Mouse (Mus musculus): ENCODE measurements around the gene Ldha. TPM values are rescaled to one million over a fixed set of nuclear protein-coding genes. Genes with fewer than 3 reads are reported as not detected.
"Not testable (repeated sequence)": the region's sequence is repeated elsewhere in the genome, so short reads cannot be mapped to it uniquely, and the experiment has no call there.

Gene Ldha
- polyA plus RNA-seq, 1 experiment, result 1,649 TPM

DNA sequence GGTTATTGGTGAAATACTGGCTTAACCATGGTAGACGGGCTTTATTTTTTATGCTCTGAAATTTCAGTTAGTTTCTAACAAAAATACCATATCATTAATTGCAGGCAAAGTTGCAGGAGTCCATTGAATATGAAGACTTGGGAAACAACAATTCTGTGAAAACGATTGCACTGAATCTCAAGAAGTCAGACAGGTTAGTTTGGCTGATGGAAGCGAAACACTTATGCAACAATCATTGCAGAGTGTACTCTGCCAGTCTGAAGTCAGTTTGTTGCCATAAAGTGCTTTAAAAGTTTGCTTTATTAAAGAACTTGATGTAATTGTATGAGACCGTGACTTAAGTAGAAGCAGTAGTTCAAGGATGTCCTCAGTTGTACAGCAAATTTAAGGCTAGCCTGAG is 27.3 kb upstream of the Ldha start:
- Histone ChIP-seq H3K36me3 (ENCODE audit: control insufficient read depth, insufficient read depth, low read length) (peaks cover 63% of the 10 kb centered on the region), H3K4me1 (ENCODE audit: control insufficient read depth, insufficient read depth, insufficient read length, low read length) (no peaks in the 10 kb centered on the region), H3K27me3 (ENCODE audit: control insufficient read depth, insufficient read depth, low read length) (no peaks in the 10 kb centered on the region), H3K4me3 (ENCODE audit: low read depth, low read length) (no peak overlapping the region), H3K27ac (ENCODE audit: insufficient read depth, low read depth, low read length) (no peak overlapping the region)
- no peak for TF ChIP-seq CTCF (IDR thresholded peaks at IDR 0.05; ENCODE audit: extremely low read depth, insufficient read length, insufficient replicate concordance, low read depth, low read length)
- TF ChIP-seq POLR2A (IDR thresholded peaks at IDR 0.05; ENCODE audit: low read depth, low read length), result no peak
- 91% methylated on average over 4 of the region's 4 CpGs for WGBS

DNA sequence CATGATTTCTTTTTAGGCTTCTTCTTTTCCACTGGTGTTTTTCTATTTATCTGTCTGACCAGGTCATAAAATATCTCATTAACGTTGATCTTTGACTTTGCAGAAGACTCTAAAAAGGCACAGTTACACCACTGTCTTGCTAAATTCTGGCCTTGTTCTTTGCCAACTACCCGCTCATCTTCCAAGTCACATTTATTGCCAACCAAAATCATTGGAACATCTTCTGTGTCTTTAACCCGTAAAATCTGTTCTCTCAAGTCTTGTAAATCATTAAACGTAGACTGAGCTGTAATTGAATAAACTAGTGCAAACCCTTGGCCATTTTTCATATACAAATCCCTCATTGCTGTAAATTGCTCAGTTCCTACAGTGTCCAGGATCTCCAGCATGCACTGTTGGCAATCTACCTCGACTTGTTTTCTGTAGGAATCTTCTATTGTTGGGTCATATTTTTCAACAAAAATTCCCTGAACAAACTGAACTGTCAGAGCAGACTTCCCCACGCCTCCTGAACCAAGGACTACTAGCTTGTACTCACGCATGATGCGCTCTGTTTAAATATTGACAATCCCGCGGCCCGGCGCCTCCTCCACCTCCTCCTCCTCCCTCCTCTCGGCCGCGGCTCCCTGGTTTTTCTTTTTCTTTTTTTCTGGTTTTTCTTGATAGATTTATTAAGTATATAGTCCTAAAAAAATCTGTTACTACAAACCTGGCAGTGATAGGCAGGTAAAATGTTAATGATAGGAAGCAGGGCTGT is 20.2 kb upstream of the Ldha start:
- H3K4me3 ChIP-seq (ENCODE audit: low read depth, low read length); H3K27ac ChIP-seq (ENCODE audit: insufficient read depth, low read depth, low read length); H3K27me3 ChIP-seq (ENCODE audit: control insufficient read depth, insufficient read depth, low read length); H3K4me1 ChIP-seq (ENCODE audit: control insufficient read depth, insufficient read depth, insufficient read length, low read length): not testable (repeated sequence)
- 63% methylated on average over 15 of the region's 15 CpGs for WGBS
- peaks cover 58% of the 10 kb centered on the region for H3K36me3 ChIP-seq (ENCODE audit: control insufficient read depth, insufficient read depth, low read length)

DNA sequence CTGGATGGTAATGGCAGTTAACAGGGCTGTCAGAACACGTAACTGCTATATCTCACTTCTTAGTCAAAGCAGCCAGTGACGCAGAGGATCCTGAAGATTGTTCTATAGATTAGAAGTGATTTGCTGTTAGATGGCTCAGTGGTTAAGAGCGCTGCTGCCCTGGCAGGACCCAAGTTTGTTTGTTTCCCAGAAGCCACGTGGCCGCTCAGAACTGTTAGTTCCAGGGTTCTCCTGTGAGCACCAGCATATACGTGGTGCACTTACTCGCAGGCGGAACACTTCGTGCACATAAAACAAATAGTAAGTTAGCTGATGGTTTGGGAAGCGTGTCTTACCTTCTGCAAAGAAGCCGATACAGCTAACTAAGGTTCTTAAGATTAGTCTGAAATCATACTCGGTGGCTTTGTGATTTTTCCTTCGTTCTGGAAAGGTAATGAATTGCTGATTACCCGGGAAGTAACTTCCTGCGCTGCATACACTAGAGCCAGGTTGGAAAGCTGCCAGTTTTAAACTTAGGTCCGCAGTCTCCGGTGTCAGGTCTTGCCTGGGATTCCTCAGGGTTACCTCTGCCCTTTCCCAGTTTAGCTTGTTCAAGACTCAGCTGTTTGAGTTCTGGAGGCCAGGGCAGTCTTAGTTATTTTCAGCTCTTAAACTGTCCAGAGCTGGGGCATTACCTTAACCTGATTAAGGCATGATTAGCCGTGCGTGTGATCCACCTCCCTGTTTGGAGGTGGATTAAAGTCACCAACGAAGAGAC is 14.1 kb upstream of the Ldha start:
- no peak for TF ChIP-seq POLR2A (IDR thresholded peaks at IDR 0.05; ENCODE audit: low read depth, low read length)
- TF ChIP-seq CTCF (IDR thresholded peaks at IDR 0.05; ENCODE audit: extremely low read depth, insufficient read length, insufficient replicate concordance, low read depth, low read length), result no peak
- Histone ChIP-seq H3K27me3 (ENCODE audit: control insufficient read depth, insufficient read depth, low read length) (no peaks in the 10 kb centered on the region), H3K36me3 (ENCODE audit: control insufficient read depth, insufficient read depth, low read length) (peaks cover 14% of the 10 kb centered on the region), H3K27ac (ENCODE audit: insufficient read depth, low read depth, low read length) (peak overlapping the region; percentile 58), H3K4me3 (ENCODE audit: low read depth, low read length) (no peak overlapping the region), H3K4me1 (ENCODE audit: control insufficient read depth, insufficient read depth, insufficient read length, low read length) (peaks cover 35% of the 10 kb centered on the region)
- WGBS, result 20% methylated on average over 20 of the region's 20 CpGs

DNA sequence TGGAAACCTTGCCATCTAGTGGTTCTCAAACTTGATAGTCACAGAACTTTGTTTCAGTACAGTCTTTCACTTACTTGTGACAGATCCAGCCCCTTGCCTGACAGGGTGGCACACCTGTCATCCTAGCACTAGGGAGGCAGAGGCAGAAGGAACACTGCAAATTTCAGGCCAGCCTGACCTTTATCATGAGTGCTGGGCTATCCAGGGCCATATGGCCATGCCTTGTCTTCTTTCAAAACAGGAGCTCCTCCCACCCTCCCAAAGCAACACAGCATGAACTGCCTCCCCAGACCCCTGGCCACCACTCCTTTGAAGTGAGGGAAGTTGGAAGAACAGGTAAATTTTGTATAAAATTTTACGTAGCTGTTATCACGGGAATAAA is 13.5 kb upstream of the Ldha start:
- H3K27ac ChIP-seq (ENCODE audit: insufficient read depth, low read depth, low read length), result peak overlapping the region; percentile 58; the same call in 1 of the 2 replicates
- H3K36me3 ChIP-seq (ENCODE audit: control insufficient read depth, insufficient read depth, low read length), result peaks cover 9% of the 10 kb centered on the region
- 83% methylated on average over 2 of the region's 2 CpGs for WGBS
- no peak overlapping the region for H3K4me3 ChIP-seq (ENCODE audit: low read depth, low read length)
- H3K27me3 ChIP-seq (ENCODE audit: control insufficient read depth, insufficient read depth, low read length), result no peaks in the 10 kb centered on the region
- peaks cover 39% of the 10 kb centered on the region for H3K4me1 ChIP-seq (ENCODE audit: control insufficient read depth, insufficient read depth, insufficient read length, low read length)
- TF ChIP-seq CTCF (IDR thresholded peaks at IDR 0.05; ENCODE audit: extremely low read depth, insufficient read length, insufficient replicate concordance, low read depth, low read length) (no peak), POLR2A (IDR thresholded peaks at IDR 0.05; ENCODE audit: low read depth, low read length) (no peak)

DNA sequence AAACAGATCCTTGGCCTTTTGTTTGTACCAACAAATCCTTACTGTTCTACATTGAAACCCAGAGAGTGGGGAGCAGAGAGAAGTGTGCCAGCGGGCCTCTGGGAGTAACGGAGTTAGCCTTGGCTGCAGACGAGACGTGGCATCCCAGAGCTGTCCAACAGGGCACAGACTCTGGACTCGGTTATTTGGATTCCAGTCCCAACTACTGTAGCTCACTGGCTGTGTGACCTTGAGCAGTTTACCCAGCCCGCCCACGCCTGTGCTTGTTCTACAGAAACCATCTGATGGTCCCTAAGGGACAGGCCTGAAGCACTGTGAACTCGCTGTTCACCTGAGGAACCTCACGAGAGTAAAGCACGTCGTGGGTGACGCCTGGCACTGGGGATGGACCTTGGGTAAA is 11.4 kb upstream of the Ldha start:
- Histone ChIP-seq H3K36me3 (ENCODE audit: control insufficient read depth, insufficient read depth, low read length) (no peaks in the 10 kb centered on the region), H3K4me3 (ENCODE audit: low read depth, low read length) (no peak overlapping the region), H3K4me1 (ENCODE audit: control insufficient read depth, insufficient read depth, insufficient read length, low read length) (peaks cover 45% of the 10 kb centered on the region), H3K27ac (ENCODE audit: insufficient read depth, low read depth, low read length) (peak overlapping the region; percentile 95), H3K27me3 (ENCODE audit: control insufficient read depth, insufficient read depth, low read length) (no peaks in the 10 kb centered on the region)
- TF ChIP-seq CTCF (IDR thresholded peaks at IDR 0.05; ENCODE audit: extremely low read depth, insufficient read length, insufficient replicate concordance, low read depth, low read length) (no peak), POLR2A (IDR thresholded peaks at IDR 0.05; ENCODE audit: low read depth, low read length) (no peak)
- 37% methylated on average over 12 of the region's 12 CpGs for WGBS

DNA sequence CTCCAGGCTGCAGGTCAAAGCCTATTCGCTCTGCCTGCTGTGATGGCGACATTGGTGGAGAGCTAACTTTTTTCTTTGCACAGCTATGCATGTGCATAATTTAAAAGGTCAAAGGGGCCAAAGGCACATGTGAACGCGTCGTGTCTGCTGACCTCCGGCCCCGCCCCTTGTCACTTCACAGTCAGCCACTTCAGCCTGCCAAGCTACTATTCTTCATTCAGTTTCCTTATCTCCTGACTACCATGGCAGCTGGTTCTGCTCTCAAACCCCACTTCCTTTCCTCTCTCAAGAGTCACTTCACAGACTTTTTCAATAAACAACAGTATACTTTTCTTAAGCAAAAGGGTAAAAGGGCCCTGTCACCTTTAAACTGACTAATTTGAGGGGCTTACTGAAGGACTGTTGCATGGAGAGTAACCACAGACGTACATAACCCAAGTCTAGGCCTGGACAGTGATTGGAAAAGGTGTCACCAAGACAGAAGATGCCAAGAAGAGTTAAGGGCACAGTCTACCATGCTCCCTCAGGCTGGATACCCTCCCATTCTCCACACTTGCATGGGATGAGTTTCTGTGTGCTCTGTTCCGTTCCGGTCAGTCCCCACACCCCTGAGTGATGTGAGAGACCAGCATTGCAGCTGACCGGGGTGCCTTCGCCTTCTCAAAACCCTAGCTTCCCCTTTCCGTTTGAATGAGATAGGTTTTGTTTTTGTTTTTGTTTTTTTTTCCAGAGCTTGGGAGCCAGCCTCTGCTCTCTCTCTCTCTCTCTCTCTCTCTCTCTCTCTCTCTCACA is 10.3 kb upstream of the Ldha start:
- H3K4me1 ChIP-seq (ENCODE audit: control insufficient read depth, insufficient read depth, insufficient read length, low read length), result peaks cover 44% of the 10 kb centered on the region
- peak overlapping the region; percentile 95 for H3K27ac ChIP-seq (ENCODE audit: insufficient read depth, low read depth, low read length)
- H3K36me3 ChIP-seq (ENCODE audit: control insufficient read depth, insufficient read depth, low read length), result no peaks in the 10 kb centered on the region
- no peak for TF ChIP-seq POLR2A (IDR thresholded peaks at IDR 0.05; ENCODE audit: low read depth, low read length)
- TF ChIP-seq CTCF (IDR thresholded peaks at IDR 0.05; ENCODE audit: extremely low read depth, insufficient read length, insufficient replicate concordance, low read depth, low read length), result no peak
- H3K4me3 ChIP-seq (ENCODE audit: low read depth, low read length), result no peak overlapping the region
- H3K27me3 ChIP-seq (ENCODE audit: control insufficient read depth, insufficient read depth, low read length), result no peaks in the 10 kb centered on the region
- WGBS, result 35% methylated on average over 13 of the region's 13 CpGs

DNA sequence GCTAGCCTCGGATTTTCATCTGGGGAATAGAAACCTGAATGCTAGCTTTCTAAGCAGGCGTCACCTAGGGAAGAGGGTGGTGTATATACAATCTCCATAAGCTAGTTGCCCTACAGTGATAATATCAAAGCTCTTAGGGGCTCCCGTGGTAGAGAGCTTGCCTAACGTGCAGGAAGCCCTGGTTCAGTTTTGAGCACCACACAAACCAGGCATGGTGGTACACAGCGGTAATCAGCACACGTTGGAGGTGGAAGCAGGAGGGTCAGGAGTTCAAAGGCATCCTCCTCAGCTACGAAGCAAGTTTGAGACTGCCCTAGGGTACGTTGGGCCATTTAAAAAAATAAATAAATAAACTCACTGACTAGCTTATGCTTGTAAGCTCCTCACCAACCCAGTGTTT is 9.6 kb upstream of the Ldha start:
- H3K4me3 ChIP-seq (ENCODE audit: low read depth, low read length), result no peak overlapping the region
- TF ChIP-seq POLR2A (IDR thresholded peaks at IDR 0.05; ENCODE audit: low read depth, low read length) (no peak), CTCF (IDR thresholded peaks at IDR 0.05; ENCODE audit: extremely low read depth, insufficient read length, insufficient replicate concordance, low read depth, low read length) (no peak)
- H3K4me1 ChIP-seq (ENCODE audit: control insufficient read depth, insufficient read depth, insufficient read length, low read length), result peaks cover 46% of the 10 kb centered on the region
- no peaks in the 10 kb centered on the region for H3K27me3 ChIP-seq (ENCODE audit: control insufficient read depth, insufficient read depth, low read length)
- no peaks in the 10 kb centered on the region for H3K36me3 ChIP-seq (ENCODE audit: control insufficient read depth, insufficient read depth, low read length)
- H3K27ac ChIP-seq (ENCODE audit: insufficient read depth, low read depth, low read length), result peak overlapping the region; percentile 95
- WGBS, result 83% methylated on average over 8 of the region's 8 CpGs

DNA sequence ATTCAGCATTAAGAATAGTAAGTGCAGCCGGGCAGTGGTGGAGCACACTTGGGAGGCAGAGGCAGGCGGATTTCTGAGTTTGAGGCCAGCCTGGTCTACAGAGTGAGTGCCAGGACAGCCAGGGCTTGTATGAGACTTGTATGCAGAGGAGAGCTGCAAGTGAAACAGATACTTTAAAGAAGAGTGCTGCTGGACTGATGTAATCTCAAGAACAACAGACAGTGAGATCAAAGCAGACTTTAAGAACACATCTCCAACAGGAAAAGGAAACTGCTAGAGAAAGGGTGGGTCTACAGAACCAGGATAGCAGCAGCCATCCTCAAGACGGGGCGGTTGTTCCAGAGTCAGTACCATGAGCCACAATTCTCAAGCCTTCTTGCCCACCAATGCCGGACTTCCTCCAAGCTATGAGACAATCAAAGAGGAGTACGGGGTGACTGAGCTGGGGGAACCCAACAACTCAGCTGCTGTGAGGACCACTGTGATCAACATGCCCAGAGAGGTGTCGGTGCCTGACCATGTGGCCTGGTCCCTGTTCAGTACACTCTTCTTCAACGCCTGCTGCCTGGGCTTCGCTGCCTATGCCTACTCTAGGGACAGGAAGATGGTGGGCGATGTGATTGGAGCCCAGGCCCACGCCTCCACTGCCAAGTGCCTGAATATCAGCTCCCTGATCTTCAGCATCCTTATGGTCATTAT is 9.0 kb upstream of the Ldha start:
- Histone ChIP-seq H3K27ac (ENCODE audit: insufficient read depth, low read depth, low read length) (peak overlapping the region; percentile 95), H3K4me1 (ENCODE audit: control insufficient read depth, insufficient read depth, insufficient read length, low read length) (peaks cover 45% of the 10 kb centered on the region)
- H3K4me3 ChIP-seq (ENCODE audit: low read depth, low read length); H3K27me3 ChIP-seq (ENCODE audit: control insufficient read depth, insufficient read depth, low read length); H3K36me3 ChIP-seq (ENCODE audit: control insufficient read depth, insufficient read depth, low read length): not testable (repeated sequence)
- WGBS, result 92% methylated on average over 11 of the region's 11 CpGs
